Mouse (Mus musculus): Measurements from ENCODE around the gene Camk2g. TPM values are rescaled to one million over a fixed set of nuclear protein-coding genes. Genes with fewer than 3 reads are reported as not detected.

Camk2g gene
- polyA plus RNA-seq, 1 experiment from 2014 or later: 60.7 TPM

GRCm38 (mm10) chr14:20749494-20750051 lies 44.3 kb downstream of the Camk2g start:
- 85% methylated on average over 4 of the region's 4 CpGs for WGBS
- Histone ChIP-seq H3K27ac (no peak overlapping the region), H3K27me3 (no peaks in the 10 kb centered on the region), H3K4me3 (no peak overlapping the region), H3K9me3 (replicated peaks) (no peaks in the 10 kb centered on the region), H3K9ac (no peak overlapping the region), H3K36me3 (ENCODE audit: poor library complexity, severe bottlenecking) (peaks cover 44% of the 10 kb centered on the region), H3K4me1 (no peaks in the 10 kb centered on the region), H3K4me2 (no peak overlapping the region)
- ATAC-seq: no peak

- no peak for ATAC-seq
- WGBS: 78% methylated on average over 4 of the region's 4 CpGs
Observed at GRCm38 (mm10) chr14:20748388-20748787, 45.5 kb downstream of the Camk2g start.

GRCm38 (mm10) chr14:20746935-20747334 lies 47.0 kb downstream of the Camk2g start:
- Histone ChIP-seq H3K27ac (no peak overlapping the region), H3K9me3 (replicated peaks) (no peaks in the 10 kb centered on the region), H3K9ac (no peak overlapping the region), H3K4me1 (no peaks in the 10 kb centered on the region), H3K4me2 (no peak overlapping the region), H3K36me3 (ENCODE audit: poor library complexity, severe bottlenecking) (peaks cover 52% of the 10 kb centered on the region), H3K27me3 (no peaks in the 10 kb centered on the region), H3K4me3 (no peak overlapping the region)
- WGBS: 88% methylated on average over 3 of the region's 3 CpGs
- ATAC-seq: no peak

More at GRCm38 (mm10) chr14:20748388-20748787, 45.5 kb downstream of the Camk2g start:
- Histone ChIP-seq H3K27ac (no peak overlapping the region), H3K9ac (no peak overlapping the region), H3K27me3 (no peaks in the 10 kb centered on the region), H3K9me3 (replicated peaks) (no peaks in the 10 kb centered on the region), H3K36me3 (ENCODE audit: poor library complexity, severe bottlenecking) (peaks cover 46% of the 10 kb centered on the region), H3K4me1 (no peaks in the 10 kb centered on the region), H3K4me2 (no peak overlapping the region), H3K4me3 (no peak overlapping the region)

GRCm38 (mm10) chr14:20743614-20744013 lies 50.3 kb downstream of the Camk2g start:
- H3K36me3 ChIP-seq (ENCODE audit: poor library complexity, severe bottlenecking): peaks cover 82% of the 10 kb centered on the region
- 83% methylated on average over 3 of the region's 3 CpGs for WGBS
- H3K9ac ChIP-seq: no peak overlapping the region
- H3K27me3 ChIP-seq: no peaks in the 10 kb centered on the region
- no peak overlapping the region for H3K4me2 ChIP-seq
- ATAC-seq: no peak
- no peak overlapping the region for H3K27ac ChIP-seq
- no peaks in the 10 kb centered on the region for H3K4me1 ChIP-seq
- no peaks in the 10 kb centered on the region for H3K9me3 ChIP-seq (replicated peaks)
- no peak overlapping the region for H3K4me3 ChIP-seq

- H3K9me3 ChIP-seq (replicated peaks): no peaks in the 10 kb centered on the region
- H3K36me3 ChIP-seq (ENCODE audit: poor library complexity, severe bottlenecking): peaks cover 85% of the 10 kb centered on the region
- H3K27ac ChIP-seq: no peak overlapping the region
- ATAC-seq: no peak
- H3K9ac ChIP-seq: no peak overlapping the region
- no peak overlapping the region for H3K4me2 ChIP-seq
- no peak overlapping the region for H3K4me3 ChIP-seq
- 96% methylated on average over 9 of the region's 9 CpGs for WGBS
- no peaks in the 10 kb centered on the region for H3K27me3 ChIP-seq
- H3K4me1 ChIP-seq: no peaks in the 10 kb centered on the region
Observed at GRCm38 (mm10) chr14:20741301-20741700, 52.6 kb downstream of the Camk2g start.

- H3K4me3 ChIP-seq: no peak overlapping the region
- 93% methylated on average over 8 of the region's 8 CpGs for WGBS
- H3K27ac ChIP-seq: no peak overlapping the region
- no peak overlapping the region for H3K9ac ChIP-seq
- no peak overlapping the region for H3K4me2 ChIP-seq
- H3K27me3 ChIP-seq: no peaks in the 10 kb centered on the region
- no peaks in the 10 kb centered on the region for H3K9me3 ChIP-seq (replicated peaks)
- no peak for ATAC-seq
- H3K4me1 ChIP-seq: peaks cover 10% of the 10 kb centered on the region
- peaks cover 74% of the 10 kb centered on the region for H3K36me3 ChIP-seq (ENCODE audit: poor library complexity, severe bottlenecking)
Observed at GRCm38 (mm10) chr14:20738511-20738910, 55.4 kb downstream of the Camk2g start.

GRCm38 (mm10) chr14:20737306-20737705 lies 56.6 kb downstream of the Camk2g start:
- Histone ChIP-seq H3K4me1 (peaks cover 16% of the 10 kb centered on the region), H3K9me3 (replicated peaks) (no peaks in the 10 kb centered on the region), H3K4me3 (no peak overlapping the region), H3K4me2 (no peak overlapping the region), H3K9ac (no peak overlapping the region), H3K27me3 (no peaks in the 10 kb centered on the region), H3K27ac (no peak overlapping the region), H3K36me3 (ENCODE audit: poor library complexity, severe bottlenecking) (peaks cover 68% of the 10 kb centered on the region)
- WGBS: 38% methylated on average over 14 of the region's 14 CpGs
- ATAC-seq: no peak

- no peak for ATAC-seq
- Histone ChIP-seq H3K4me2 (no peak overlapping the region), H3K27ac (no peak overlapping the region), H3K4me1 (peaks cover 16% of the 10 kb centered on the region), H3K36me3 (ENCODE audit: poor library complexity, severe bottlenecking) (peaks cover 65% of the 10 kb centered on the region), H3K9ac (no peak overlapping the region), H3K27me3 (no peaks in the 10 kb centered on the region), H3K9me3 (replicated peaks) (no peaks in the 10 kb centered on the region), H3K4me3 (no peak overlapping the region)
- WGBS: 91% methylated on average over 13 of the region's 13 CpGs
Observed at GRCm38 (mm10) chr14:20735892-20736390, 57.9 kb downstream of the Camk2g start.

GRCm38 (mm10) chr14:20735052-20735451 lies 58.8 kb downstream of the Camk2g start:
- 76% methylated on average over 2 of the region's 2 CpGs for WGBS
- Histone ChIP-seq H3K9ac (no peak overlapping the region), H3K4me3 (no peak overlapping the region; the same call in 1 of the 2 replicates), H3K27ac (no peak overlapping the region), H3K36me3 (ENCODE audit: poor library complexity, severe bottlenecking) (peaks cover 65% of the 10 kb centered on the region), H3K27me3 (no peaks in the 10 kb centered on the region), H3K9me3 (replicated peaks) (no peaks in the 10 kb centered on the region), H3K4me1 (peaks cover 16% of the 10 kb centered on the region), H3K4me2 (peak overlapping the region; percentile 90)
- no peak for ATAC-seq

GRCm38 (mm10) chr14:20733952-20734774 lies 59.7 kb downstream of the Camk2g start, which contains the start of gene Ndst2:
Gene Ndst2 (minus strand): TSS chr14:20734562.
- Histone ChIP-seq H3K9me3 (replicated peaks) (no peaks in the 10 kb centered on the region), H3K9ac (peak within 1 kb of the TSS; percentile 92), H3K27me3 (no peaks in the 10 kb centered on the region), H3K36me3 (ENCODE audit: poor library complexity, severe bottlenecking) (peaks cover 65% of the 10 kb centered on the region), H3K4me2 (peak within 1 kb of the TSS; percentile 90), H3K4me1 (peaks cover 16% of the 10 kb centered on the region), H3K27ac (peak within 1 kb of the TSS; percentile 75), H3K4me3 (peak within 1 kb of the TSS; percentile 83)
- WGBS: under 1% methylated on average over 51 of the region's 81 CpGs
- peak; percentile 99 for ATAC-seq

GRCm38 (mm10) chr14:20733041-20733951 lies 60.6 kb downstream of the Camk2g start:
- H3K4me1 ChIP-seq: peaks cover 16% of the 10 kb centered on the region
- peak overlapping the region; percentile 92 for H3K9ac ChIP-seq
- 51% methylated on average over 12 of the region's 12 CpGs for WGBS
- H3K4me2 ChIP-seq: peak overlapping the region; percentile 90
- no peak overlapping the region for H3K27ac ChIP-seq
- no peaks in the 10 kb centered on the region for H3K27me3 ChIP-seq
- no peak for ATAC-seq
- H3K9me3 ChIP-seq (replicated peaks): no peaks in the 10 kb centered on the region
- peaks cover 65% of the 10 kb centered on the region for H3K36me3 ChIP-seq (ENCODE audit: poor library complexity, severe bottlenecking)
- H3K4me3 ChIP-seq: peak overlapping the region; percentile 83

Data from forebrain, embryonic 13.5 days (tissue).